Mouse (Mus musculus) brain, embryonic 14.5 days (tissue): ENCODE measurements around the gene Thsd4.

Experiments used
- CTCF ChIP-seq: fragments of 200-500 bp; IDR thresholded peaks from 2 replicates; pipeline ENCODE4 v1.5.1; 2012; ENCODE audit warnings: inconsistent platforms, mild to moderate bottlenecking, moderate library complexity, borderline replicate concordance; ENCODE audit not compliant: insufficient read depth, insufficient read length; ENCODE audit errors: extremely low read depth
- POLR2A ChIP-seq: fragments of 200-500 bp; IDR thresholded peaks from 2 replicates; pipeline ENCODE4 v1.6.1; 2012; ENCODE audit warnings: mild to moderate bottlenecking, inconsistent platforms, borderline replicate concordance; ENCODE audit not compliant: poor library complexity, insufficient read depth, insufficient read length, severe bottlenecking; ENCODE audit errors: extremely low read depth

- TF ChIP-seq CTCF (no peak), POLR2A (no peak)
Observed at GRCm38 (mm10) chr9:60281281-60281680, 240.6 kb downstream of the Thsd4 start.
